Mouse (Mus musculus) layer of hippocampus, postnatal 25 days (tissue): ENCODE results near the gene Btrc. TPM values are rescaled to one million over a fixed set of nuclear protein-coding genes. Genes with fewer than 3 reads are reported as not detected.
"Not testable (repeated sequence)": the region's sequence is repeated elsewhere in the genome, so short reads cannot be mapped to it uniquely, and the experiment has no call there.

ENCODE experiments used
- DNase-seq, 2 experiments: peaks; one replicate each; pipeline ENCODE4 v3.0.0; 2022; ENCODE audit warnings: mixed read lengths in 2 of 2, low spot score in 1 of 2; ENCODE audit errors: extremely low spot score in 1 of 2
- total RNA-seq, 2 experiments: library from RNA; stranded (reverse); gene quantifications; 2 replicates each; pipeline ENCODE4 v1.2.3; 2021

The Btrc gene
- total RNA-seq: 10 to 100 TPM; 93.9 to 94.3 TPM

GRCm38 (mm10) chr19:45363384-45363926, at the start of gene Btrc:
TSS of gene Btrc (plus strand) at chr19:45363734.
- DNase-seq: peak; percentile 100

GRCm38 (mm10) chr19:45317473-45317882, 46.1 kb upstream of the Btrc start:
- DNase-seq: no peak

DNA sequence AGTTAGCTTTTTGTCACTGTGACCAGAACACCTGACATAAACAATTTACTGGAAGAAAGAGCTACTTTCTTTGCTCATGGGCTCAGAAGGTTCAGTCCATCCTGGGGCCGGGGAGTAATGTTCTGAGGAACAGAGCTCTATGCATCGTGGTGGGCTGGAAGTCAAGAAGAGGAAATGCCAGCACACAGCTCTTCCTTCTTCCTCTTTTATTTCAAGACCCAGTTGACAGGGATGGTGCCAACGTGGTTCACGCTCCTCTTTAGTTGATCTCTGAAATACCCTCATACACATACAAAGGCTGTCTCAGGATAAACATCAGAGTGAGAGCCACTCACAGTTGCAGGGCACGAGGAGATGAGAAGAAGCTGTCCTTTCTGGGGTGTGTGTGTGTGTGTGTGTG, 42.5 kb upstream of the Btrc start:
- DNase-seq: no peak

DNA sequence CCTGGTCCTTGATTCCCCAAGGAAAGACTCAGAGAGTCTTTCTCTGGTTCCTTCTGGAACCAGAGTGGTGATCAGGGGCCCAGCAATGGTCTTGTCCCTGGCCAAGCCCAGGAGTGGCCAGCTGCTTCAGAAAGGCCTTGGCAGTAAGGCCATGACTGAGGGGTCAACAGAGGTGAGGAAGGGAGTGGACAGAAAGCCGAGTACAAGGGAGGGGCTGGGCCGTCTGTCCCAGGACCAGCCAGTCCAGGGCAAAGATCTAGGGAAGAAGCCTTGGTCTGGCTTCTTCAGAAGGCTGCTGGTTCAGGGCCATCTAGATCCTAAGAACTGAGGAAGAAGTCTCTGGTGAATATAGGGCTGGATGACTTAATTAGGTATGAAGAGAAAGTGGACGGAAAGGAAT, 34.5 kb upstream of the Btrc start:
- DNase-seq: no peak

DNA sequence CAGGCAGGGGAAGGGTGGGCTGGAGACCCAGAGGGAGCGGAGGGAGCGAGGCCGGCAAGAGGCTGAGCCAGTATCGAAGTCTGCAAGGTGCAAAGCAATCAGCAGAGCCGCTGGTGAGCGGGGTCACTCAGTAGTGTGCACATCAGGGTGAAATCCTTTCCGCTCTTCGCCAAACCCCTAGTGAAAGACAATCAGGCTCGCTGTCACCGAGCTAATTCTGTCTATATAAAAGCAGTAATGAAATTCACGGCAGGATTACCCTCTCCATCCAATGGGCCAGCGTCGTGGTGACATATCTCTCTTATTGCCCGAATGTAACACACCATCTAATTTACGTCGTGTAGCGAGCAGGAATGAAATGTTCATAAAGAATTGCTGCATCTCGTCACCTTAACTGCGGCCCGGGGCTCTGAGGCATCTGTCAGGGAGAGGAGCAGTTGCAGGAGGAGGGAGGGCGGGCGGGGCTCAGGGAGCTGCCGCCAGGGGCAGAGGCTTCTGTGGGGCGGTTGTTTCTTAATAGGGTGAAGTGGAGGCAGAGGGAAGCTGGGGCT, 33.7 kb upstream of the Btrc start:
- no peak for DNase-seq

GRCm38 (mm10) chr19:45336718-45337117, 26.8 kb upstream of the Btrc start:
- no peak for DNase-seq

DNA sequence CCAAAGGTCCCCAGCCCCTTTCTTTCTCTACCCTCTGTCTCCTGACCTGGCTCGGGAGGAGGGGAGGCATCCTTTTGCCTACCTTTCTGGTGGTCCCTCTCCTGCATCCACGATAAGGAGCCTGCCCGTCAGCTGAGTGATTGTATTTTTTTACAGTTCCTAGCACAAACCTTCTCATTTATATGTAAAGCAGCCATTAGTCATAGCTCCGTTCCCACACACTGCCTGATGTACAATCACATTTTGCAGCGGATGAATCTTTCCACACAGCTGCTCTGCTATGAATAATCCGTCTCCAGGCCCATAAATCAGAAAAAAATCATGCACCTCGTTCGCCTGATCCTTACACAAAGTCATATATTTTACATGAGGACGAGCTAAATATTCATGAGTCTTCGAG, 25.4 kb upstream of the Btrc start:
- DNase-seq: peak in 1 of 2 experiments; percentile 9

- no peak for DNase-seq
Measured at GRCm38 (mm10) chr19:45343941-45344340, 19.6 kb upstream of the Btrc start.

DNA sequence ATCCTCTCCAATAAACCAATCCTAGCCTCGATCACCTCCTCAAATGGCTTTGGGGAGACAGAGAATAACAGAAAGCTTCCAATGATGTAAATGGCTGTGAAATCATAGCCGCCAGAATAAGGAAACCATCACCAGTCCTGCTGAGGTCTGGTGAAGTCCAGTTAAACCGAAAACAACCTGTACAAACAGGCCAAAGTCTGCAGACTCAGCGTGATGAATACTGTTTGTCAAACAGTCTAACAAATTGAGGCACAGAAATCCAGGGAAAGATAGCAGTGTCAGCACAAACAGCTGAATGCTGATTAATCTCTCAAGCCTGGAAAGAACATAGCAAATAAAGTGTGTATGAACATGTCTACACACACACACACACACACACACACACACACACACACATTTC, 15.3 kb upstream of the Btrc start:
- no peak for DNase-seq

DNA sequence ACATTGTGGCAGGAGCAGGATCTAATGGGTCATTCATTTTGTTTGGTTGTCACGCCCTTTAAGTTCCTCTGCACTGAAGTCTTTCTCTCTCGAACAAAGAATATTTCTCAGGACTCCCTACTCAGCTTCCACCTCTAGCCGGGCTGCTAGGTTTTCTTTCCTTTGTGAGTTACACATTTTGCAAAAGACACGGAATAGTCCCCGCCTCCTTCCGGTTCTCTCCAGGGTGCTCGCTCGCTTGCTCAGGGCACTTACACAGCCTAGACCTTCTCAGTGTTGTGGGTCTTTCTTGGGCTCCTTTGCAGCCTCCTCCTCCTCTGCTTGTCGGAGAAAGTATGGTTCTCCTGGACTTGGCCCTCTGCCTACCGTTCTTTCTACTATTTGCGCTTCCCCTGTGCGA, 13.1 kb upstream of the Btrc start:
- no peak for DNase-seq

GRCm38 (mm10) chr19:45352706-45353105, 10.8 kb upstream of the Btrc start:
- DNase-seq: not testable (repeated sequence)

GRCm38 (mm10) chr19:45355678-45356077, 7.9 kb upstream of the Btrc start:
- DNase-seq: no peak

DNA sequence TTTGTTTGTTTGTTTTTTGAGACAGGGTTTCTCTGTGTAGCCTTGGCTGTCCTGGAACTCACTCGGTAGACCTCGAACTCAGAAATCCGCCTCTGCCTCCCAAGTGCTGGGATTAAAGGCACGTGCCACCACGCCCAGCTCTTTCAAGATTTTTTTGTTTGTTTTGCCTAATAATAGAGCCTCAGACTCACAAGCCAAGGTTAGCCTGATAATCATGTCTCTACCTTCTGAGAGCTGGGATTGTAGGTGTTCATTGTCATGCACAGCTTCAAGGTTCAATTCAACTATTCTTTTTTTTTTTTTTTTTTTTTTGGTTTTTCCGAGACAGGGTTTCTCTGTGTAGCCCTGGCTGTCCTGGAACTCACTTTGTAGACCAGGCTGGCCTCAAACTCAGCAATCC, 6.7 kb upstream of the Btrc start:
- not testable (repeated sequence) for DNase-seq

GRCm38 (mm10) chr19:45360486-45360885, 3.0 kb upstream of the Btrc start:
- no peak for DNase-seq

DNA sequence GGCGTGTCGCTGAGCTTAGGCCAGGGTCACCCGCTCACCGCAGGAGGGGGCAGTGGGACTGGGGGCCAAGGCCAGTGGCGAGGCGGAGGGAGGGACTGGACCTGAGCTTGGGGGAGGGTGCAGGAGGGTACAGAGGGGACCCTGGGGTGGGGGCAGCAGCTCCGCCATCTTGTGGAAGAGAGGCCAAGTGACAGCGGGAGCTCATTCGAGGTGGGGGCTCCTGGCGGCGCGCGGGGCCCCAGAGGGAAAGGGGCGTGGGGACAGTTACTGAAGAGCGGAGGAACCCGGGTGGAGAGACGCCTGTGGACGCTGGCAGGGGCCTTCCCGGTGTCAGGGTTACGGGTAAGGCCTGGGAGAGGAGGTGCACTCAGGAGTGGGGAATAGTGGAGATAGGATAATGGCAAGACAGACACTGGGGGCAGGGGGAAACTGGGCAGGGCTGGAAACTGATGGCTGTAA, 428 bp downstream of the Btrc start:
- peak in 1 of 2 experiments; percentile 43 for DNase-seq

- no peak for DNase-seq
Measured at GRCm38 (mm10) chr19:45366651-45367050, 3.1 kb downstream of the Btrc start.

- DNase-seq: not testable (repeated sequence)
Measured at GRCm38 (mm10) chr19:45384815-45385214, 21.3 kb downstream of the Btrc start.

DNA sequence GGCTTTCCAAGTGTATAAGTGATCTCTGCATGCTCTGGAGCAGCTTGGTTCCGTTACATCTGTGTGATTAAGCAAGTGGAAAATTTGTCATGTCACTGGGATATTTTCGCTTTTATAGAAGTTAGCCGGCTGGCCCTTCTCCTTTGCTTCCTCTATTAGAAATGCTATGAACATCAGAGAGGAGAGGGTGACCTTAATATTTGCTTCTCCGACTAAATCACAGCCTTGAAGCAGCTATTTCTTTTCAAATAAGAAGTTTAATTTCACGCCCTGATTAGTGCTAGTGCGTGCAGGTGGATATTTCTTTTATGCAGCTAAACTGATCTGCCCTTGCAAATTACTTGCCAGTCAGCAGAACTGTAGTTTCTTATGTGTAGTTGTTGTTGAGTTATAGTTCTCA, 25.0 kb downstream of the Btrc start:
- DNase-seq: no peak

- DNase-seq: no peak
Measured at GRCm38 (mm10) chr19:45394078-45394477, 30.5 kb downstream of the Btrc start.

DNA sequence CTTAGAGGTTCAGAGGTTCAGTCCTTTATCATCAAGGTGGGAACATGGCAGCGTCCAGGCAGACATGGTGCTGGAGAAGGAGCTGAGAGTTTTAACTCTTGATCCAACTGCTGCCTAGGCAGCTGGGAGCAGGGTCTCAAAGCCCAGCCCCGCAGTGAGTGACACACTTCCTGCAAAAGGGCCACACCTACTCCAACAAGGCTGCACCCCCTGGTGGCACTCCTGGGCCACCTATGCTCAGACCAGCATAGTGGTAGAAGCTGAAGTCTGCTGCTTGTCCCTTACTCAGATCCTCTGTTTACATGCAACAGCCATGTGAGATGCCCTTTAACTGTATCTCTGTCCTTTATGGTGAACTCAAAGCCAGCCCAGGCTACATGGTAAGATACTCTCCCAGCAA, 47.5 kb downstream of the Btrc start:
- DNase-seq: no peak

- DNase-seq: no peak
Measured at GRCm38 (mm10) chr19:45412694-45413093, 49.2 kb downstream of the Btrc start.

DNA sequence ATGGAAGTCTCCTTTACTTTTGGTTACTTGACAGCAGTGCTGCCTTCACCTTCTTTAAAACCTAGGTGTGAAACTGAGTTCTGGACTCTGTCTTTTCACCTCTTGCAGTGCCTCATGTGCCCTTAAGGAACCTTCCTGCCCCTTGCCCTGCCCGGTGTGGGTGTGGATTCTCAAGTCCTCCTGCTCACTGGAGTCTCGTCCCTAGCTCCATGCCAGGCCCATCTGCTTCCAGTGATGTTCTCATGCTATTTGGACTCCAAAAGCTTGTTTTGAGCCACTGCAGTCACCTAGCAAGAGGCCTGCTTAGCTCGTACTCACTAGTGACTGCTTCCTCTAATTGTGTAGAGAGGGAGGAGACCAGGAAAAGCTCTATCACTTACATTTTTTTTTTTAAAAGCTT, 50.4 kb downstream of the Btrc start:
- DNase-seq: no peak

- DNase-seq: no peak
Measured at GRCm38 (mm10) chr19:45417601-45418000, 54.1 kb downstream of the Btrc start.
